Mouse (Mus musculus) brain, adult 2 months (tissue): ENCODE measurements around the gene Prkag2.
"Not testable (repeated sequence)": the region's sequence is repeated elsewhere in the genome, so short reads cannot be mapped to it uniquely, and the experiment has no call there.

Source experiments
- DNase-seq: peaks from one replicate; pipeline ENCODE4 v3.0.0; 2011; ENCODE audit warnings: low read depth, low spot score

The Prkag2 gene

DNA sequence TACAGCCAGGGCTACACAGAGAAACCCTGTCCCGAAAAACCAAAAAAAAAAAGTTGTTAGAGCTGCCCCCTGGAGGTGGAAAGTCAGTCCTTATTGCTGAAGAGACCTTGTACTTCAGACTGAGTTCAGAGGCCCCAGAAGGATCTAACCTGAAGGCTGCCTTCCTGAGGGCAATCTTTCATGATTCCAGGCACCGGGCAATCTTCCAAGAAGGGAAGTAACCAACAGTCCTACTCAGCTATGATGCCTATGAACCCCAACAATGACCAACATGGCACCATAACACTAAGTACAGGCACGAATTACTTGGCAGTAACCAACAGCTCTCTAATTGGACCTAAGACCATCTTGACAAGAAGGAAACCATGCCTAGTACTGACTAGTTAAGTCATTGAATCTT, 272.0 kb downstream of the Prkag2 start:
- DNase-seq: no peak

DNA sequence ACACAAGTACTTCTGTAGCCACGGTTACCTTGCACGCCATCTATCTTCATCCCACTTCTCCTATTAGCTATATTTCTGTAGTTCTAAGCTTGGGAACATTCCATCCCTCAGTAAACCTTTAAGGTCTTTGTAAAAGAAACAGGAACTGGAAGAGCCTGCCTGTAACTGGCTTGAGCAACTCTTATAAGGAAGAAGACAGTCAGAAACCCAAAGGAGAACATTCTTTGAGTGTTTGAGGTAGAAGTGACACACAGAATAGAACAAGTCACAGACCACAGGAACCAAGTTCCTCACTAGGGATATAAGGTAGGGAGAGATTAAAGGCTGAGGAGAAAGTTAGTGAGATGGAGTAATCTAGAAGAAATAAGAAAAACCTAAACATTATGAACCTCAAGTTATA, 273.3 kb downstream of the Prkag2 start:
- no peak for DNase-seq

DNA sequence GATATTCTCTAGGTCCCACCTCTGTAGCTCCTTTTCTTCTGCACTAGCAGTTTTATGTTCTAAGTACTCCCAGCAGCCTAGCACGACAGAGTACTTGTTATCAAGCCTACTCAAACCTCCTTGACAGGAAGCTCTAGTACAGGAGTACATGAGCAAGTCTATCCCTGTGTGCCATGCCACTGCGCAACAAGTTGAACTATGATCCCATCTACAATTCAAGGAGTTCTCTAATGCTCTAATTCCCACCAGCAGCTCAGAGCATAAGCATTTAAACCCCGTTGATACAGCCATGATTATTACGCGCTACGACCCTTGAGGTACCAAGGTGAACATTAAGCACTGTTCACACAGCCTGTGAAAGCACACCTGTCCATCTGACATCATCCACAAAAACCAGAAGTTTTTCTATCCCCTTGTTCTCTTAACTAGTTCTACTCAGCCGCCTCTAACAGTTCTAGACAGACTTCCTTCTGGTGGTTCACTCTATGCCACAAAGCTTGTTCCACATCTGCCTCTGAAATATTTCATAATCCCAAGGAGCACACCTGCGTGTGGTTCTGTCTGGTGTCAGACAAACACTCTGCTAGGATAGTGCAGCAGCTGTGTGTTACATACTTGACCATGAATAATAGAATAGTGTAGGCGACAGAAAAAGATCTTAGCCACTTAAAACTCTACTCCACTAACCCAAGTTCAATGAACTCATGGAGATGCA, 274.2 kb downstream of the Prkag2 start:
- DNase-seq: no peak

DNA sequence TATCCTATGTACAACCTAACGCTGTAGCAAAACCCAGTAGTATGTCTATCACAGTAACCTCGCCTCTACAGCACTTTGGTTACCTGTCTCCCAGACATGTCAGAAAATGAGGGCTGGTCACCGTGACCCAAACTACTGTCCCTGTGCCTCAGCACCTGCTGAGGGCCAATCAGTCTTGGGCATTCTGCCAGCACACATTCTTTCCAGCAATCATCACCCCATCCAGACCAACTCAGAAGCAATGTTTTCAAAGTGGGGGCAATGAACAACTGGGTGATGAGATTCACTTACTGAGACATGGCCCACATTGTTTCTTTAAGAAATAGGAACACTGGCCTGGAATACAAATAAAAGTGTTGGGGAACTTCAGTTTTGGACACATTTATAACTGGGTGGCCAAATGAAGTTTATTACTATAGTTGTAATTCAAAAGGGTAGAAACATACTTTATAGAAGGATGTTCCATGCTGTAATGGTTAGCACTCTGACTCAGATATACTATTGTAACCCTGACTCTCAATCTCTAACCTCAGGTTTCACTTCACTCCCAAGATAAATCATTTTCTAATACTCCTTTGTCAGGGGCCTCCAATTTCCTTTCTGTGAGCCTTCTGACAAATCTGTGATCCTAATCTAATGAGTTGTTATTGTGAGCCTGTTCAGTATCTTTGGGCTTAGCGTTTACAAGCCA, 274.9 kb downstream of the Prkag2 start:
- DNase-seq: no peak

DNA sequence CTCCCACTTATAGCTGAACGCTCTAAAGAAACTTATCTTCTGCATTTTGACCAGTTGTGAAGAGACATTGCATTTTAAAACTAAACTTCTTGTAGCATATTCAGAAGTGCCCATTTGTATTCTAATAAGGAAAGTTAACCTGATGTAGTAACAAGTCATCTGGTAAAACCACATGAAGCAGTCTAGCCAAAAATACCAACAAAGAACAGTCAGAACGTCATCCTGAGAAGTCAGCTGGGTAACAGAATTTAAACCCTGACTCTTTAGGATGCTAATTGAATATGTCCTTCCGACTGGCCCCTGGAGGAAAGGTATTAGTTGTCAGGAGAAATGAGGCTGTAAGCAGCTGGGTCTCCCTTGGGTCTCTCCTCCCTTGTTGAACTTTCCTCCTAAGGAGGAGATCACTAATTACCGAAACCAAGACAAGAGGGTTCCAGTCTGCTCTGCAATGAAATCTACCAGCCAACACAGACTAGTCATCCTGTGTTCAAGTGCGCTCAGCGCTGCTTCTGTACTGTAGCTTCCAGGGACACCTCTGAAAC, 276.5 kb downstream of the Prkag2 start:
- DNase-seq: no peak

DNA sequence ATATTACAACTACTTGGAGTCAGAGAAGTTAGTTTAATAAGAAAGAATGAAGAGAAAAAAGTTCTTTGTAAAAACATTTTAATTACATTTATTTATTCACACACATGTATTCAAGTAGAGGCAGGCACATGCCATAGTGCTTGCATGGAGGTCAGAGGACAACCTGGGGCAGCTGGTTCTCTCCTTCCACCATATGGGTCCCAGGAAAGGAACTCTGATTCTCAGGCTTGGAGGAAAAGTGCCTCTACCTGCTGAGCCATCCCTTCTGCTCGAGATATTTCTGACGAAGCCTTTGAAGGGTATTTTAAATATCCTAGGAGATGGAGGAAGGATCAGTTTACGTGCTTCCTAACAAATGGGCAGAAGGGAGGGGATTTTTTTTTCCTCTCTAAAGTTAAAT, 277.7 kb downstream of the Prkag2 start:
- peak; percentile 64 for DNase-seq

DNA sequence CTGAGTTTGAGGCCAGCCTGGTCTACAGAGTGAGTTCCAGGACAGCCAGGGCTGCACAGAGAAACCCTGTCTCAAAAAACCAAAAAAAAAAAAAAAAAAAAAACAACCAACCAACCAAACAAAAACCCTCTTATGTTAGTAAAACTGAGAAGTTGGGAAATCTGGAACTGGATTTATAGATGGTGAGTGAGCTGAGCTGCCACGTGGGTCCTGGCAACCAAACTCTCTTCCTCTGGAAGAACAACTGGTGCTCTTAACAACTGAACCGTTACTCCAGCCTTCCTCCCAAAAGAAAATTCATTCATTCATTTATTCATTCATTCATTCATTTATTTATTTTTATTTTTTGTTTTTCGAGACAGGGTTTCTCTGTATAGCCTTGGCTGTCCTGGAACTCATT, 278.2 kb downstream of the Prkag2 start:
- not testable (repeated sequence) for DNase-seq

DNA sequence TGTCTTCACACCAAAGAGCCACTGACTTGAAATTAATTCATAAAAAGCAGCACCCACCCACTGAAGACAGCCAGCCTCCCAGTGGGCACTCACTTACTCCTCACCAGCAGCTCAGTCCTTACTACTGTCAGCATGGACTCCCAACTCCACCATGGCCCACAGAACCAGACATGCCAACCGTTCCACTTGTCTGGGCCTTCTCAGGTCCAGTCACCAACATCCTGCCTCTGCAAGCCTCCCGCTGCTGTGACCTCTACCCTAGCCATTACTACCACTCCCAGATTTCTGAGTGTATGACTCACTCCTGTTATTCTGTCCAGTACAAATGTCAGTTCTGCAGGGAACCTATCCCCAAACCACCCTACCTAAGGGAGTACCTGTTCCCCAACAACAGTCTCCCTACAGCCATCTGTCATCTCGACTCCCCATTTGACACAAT, 279.0 kb downstream of the Prkag2 start:
- DNase-seq: no peak

DNA sequence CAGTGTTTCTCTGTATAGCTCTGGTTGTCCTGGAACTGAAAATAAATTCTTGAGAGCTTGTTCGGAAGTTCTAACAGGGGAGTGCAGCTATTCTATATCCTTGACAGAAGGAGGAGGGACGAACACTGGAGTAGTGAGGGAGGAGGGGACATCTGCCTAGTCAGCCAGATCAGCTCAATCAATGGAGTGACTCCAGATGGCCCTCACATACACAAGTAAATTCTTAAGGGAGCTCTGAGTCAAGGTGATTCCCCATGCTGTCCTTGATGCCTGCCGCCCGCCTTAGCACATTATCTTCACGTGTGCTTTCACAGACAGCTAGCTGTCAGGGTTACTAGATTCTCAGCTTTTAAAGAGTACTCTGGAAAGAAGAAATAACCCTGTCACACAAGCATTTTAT, 279.8 kb downstream of the Prkag2 start:
- peak; percentile 79 for DNase-seq

DNA sequence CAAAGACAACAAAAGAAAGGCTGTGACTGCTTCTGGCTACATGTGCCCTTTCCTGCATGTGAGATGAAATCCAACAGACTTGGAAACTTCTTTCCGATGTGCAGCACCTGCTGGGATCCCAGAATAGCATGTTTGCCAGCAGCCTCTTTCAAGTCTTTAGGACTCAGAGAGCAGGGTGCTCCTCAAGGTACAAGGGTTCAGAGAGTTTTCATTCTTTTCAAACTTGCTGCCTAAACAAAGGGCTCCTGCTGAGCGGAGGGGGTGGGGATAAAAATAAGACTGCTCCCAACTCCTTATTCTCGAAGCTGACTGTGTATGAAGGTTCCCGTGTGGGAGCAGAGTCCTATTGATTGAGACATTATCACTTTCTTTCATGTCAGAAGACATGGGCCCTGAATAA, 283.3 kb downstream of the Prkag2 start:
- DNase-seq: peak; percentile 49

DNA sequence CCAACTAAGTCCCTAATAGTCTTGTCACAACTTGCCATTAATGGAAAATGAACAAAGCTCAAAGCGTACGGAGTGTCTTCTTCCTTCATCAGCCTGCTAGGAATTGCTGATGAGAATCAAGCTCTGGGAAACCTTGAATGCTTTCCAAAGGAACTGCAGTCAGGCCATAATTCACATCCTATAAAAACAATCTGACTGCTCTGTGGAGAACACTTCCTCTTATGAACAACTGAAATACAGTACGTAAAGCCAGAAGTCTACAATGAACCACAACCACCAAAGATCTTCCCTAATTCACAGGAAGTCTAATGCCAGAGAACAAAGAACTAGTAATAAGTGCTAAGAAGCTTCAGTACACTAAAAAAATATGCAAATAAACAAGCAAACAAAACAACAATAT, 286.5 kb downstream of the Prkag2 start:
- no peak for DNase-seq

DNA sequence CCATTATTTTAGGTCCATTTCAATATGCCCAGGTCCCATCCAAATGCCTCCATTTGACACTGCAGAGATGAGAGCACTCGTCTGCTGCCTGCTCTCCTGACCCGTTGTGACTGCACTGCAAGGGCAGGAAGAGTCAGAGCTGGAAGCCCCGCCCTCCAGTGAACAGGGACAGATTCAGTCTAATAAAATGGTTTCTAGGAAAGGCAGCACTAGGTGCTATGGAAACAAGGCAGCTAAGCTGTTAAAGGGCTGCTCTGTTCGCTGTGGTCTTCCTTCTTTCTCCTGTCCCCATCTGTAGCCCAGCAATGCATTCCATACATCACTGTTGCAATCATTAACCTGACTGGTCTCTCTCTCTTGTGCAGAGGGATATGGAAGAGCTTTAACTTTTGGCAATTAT, 287.4 kb downstream of the Prkag2 start:
- no peak for DNase-seq
